Mouse (Mus musculus) brain, embryonic 14.5 days (tissue): ENCODE data around the gene Flywch1. TPM values are rescaled to one million over a fixed set of nuclear protein-coding genes. Genes with fewer than 3 reads are reported as not detected.

ENCODE experiments used
- DNase-seq: peaks from one replicate; pipeline ENCODE4 v3.0.0-alpha.2; 2011; ENCODE audit warnings: low read depth
- CTCF ChIP-seq: fragments of 200-500 bp; IDR thresholded peaks from 2 replicates; pipeline ENCODE4 v1.5.1; 2012; ENCODE audit warnings: inconsistent platforms, mild to moderate bottlenecking, moderate library complexity, borderline replicate concordance; ENCODE audit not compliant: insufficient read depth, insufficient read length; ENCODE audit errors: extremely low read depth
- POLR2A ChIP-seq: fragments of 200-500 bp; IDR thresholded peaks from 2 replicates; pipeline ENCODE4 v1.6.1; 2012; ENCODE audit warnings: mild to moderate bottlenecking, inconsistent platforms, borderline replicate concordance; ENCODE audit not compliant: poor library complexity, insufficient read depth, insufficient read length, severe bottlenecking; ENCODE audit errors: extremely low read depth
- polyA plus RNA-seq: library from polyadenylated mRNA; depleted of rRNA; stranded (reverse); fragments of >200 nt; gene quantifications from 2 replicates; pipeline ENCODE4 v1.2.3, GENCODE M21; 2012; rRNA removed

Gene Flywch1
- polyA plus RNA-seq, 1 experiment = 150 TPM

- DNase-seq = no peak
- TF ChIP-seq POLR2A (no peak), CTCF (no peak)
Measured at GRCm38 (mm10) chr17:23717003-23717402, 54.4 kb downstream of the Flywch1 start.

GRCm38 (mm10) chr17:23706212-23706611 is 65.2 kb downstream of the Flywch1 start:
- TF ChIP-seq POLR2A (no peak), CTCF (peak; percentile 93)
- DNase-seq = peak; percentile 83

GRCm38 (mm10) chr17:23705525-23706104 is 65.8 kb downstream of the Flywch1 start:
- TF ChIP-seq CTCF = no peak
- TF ChIP-seq POLR2A = no peak

GRCm38 (mm10) chr17:23704741-23705140 is 66.7 kb downstream of the Flywch1 start:
- TF ChIP-seq POLR2A = no peak
- no peak for TF ChIP-seq CTCF
- DNase-seq = peak; percentile 64

More at GRCm38 (mm10) chr17:23705525-23706104, 65.8 kb downstream of the Flywch1 start:
- DNase-seq = no peak

GRCm38 (mm10) chr17:23703301-23703700 is 68.1 kb downstream of the Flywch1 start:
- DNase-seq = no peak
- no peak for TF ChIP-seq POLR2A
- TF ChIP-seq CTCF = no peak

Other genes starting within 250 kb of the Flywch1 start
- 16.7 and 21.4 TPM in 2 replicates for gene Zfp213, start 207.4 kb downstream of the Flywch1 start, polyA plus RNA-seq
- gene Zfp13, start 172.1 kb downstream of the Flywch1 start, polyA plus RNA-seq = 46.8 and 47.4 TPM in 2 replicates
- 0.05 and 0.22 TPM in 2 replicates for gene Zscan10, start 170.7 kb downstream of the Flywch1 start, polyA plus RNA-seq
- gene Mmp25, start 126.3 kb downstream of the Flywch1 start, polyA plus RNA-seq = 1.3 and 1.9 TPM in 2 replicates
- gene Bicdl2, start 111.1 kb downstream of the Flywch1 start, polyA plus RNA-seq = 0.08 and 0.24 TPM in 2 replicates
- 67.6 and 81.2 TPM in 2 replicates for gene Hcfc1r1, start 98.0 kb downstream of the Flywch1 start, polyA plus RNA-seq
- gene Thoc6, start 97.7 kb downstream of the Flywch1 start, polyA plus RNA-seq = 38.7 and 54.6 TPM in 2 replicates
- gene Tnfrsf12a, start 94.1 kb downstream of the Flywch1 start, polyA plus RNA-seq = 1.7 and 2.1 TPM in 2 replicates
- 0.83 and 1.3 TPM in 2 replicates for gene Cldn6, start 92.4 kb downstream of the Flywch1 start, polyA plus RNA-seq
- gene Cldn9, start 87.6 kb downstream of the Flywch1 start, polyA plus RNA-seq = 0.92 and 0.93 TPM in 2 replicates
- 0.14 and 0.28 TPM in 2 replicates for gene 1520401A03Rik, start 48.8 kb downstream of the Flywch1 start, polyA plus RNA-seq
- 24.4 and 47.9 TPM in 2 replicates for gene Pkmyt1, start 45.3 kb downstream of the Flywch1 start, polyA plus RNA-seq
- gene Paqr4, start 30.7 kb downstream of the Flywch1 start, polyA plus RNA-seq = 33.3 and 41.0 TPM in 2 replicates
- 2.8 and 3.7 TPM in 2 replicates for gene Kremen2, start 25.8 kb downstream of the Flywch1 start, polyA plus RNA-seq
- 54.6 and 59.4 TPM in 2 replicates for gene Flywch2, start 14.5 kb upstream of the Flywch1 start, polyA plus RNA-seq
- 749 and 826 TPM in 2 replicates for gene Srrm2, start 18.9 kb upstream of the Flywch1 start, polyA plus RNA-seq
- gene Elob, start 57.5 kb upstream of the Flywch1 start, polyA plus RNA-seq = 824 and 1,130 TPM in 2 replicates
- 0.38 and 0.54 TPM in 2 replicates for gene Prss33, start 64.5 kb upstream of the Flywch1 start, polyA plus RNA-seq
- gene Prss32, start 72.3 kb upstream of the Flywch1 start, polyA plus RNA-seq = 0.04 and 0.24 TPM in 2 replicates
- 1.3 and 2.1 TPM in 2 replicates for gene Prss41, start 72.6 kb upstream of the Flywch1 start, polyA plus RNA-seq
- gene Prss21, start 96.5 kb upstream of the Flywch1 start, polyA plus RNA-seq = not detected in 2 replicates
- not detected in 2 replicates for gene Dcpp1, start 109.3 kb upstream of the Flywch1 start, polyA plus RNA-seq
- not detected in 2 replicates for gene Dcpp2, start 109.3 kb upstream of the Flywch1 start, polyA plus RNA-seq
- not detected in 2 replicates for gene Dcpp3, start 145.9 kb upstream of the Flywch1 start, polyA plus RNA-seq
- gene Sbp, start 170.1 kb upstream of the Flywch1 start, polyA plus RNA-seq = not detected in 2 replicates
- not detected in 2 replicates for gene Sbpl, start 183.7 kb upstream of the Flywch1 start, polyA plus RNA-seq
- gene Prss30, start 209.0 kb upstream of the Flywch1 start, polyA plus RNA-seq = 0.05 and 0.15 TPM in 2 replicates
- 0.11 TPM in 1 of 2 replicates, not detected in the other for gene Prss22, start 226.5 kb upstream of the Flywch1 start, polyA plus RNA-seq